Mouse (Mus musculus): ENCODE measurements around the gene Rbm28.

DNA sequence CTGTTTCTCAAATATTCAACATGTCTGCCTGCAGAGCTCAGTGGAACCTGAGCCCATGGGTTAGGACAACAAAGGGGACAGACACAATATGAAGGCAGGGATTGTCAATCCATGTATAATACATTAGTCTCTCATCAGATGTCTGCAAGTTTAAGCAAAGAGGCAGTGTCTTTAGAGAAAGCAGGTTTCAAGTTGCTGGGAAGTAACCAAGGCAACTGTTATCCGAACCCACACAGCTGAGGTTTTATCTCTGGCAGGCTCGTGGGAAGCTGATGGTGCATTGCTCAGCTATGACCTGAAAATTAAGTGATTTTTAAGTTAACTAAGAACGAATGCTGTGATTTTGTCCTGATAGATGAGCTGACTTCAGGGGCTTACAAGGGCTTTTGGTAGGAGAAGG lies 64.4 kb downstream of the Rbm28 start:
- TF ChIP-seq POLR2A (IDR thresholded peaks at IDR 0.05; ENCODE audit: borderline replicate concordance, extremely low read depth, insufficient read depth, insufficient read length, poor library complexity, severe bottlenecking), result no peak
- TF ChIP-seq CTCF (IDR thresholded peaks at IDR 0.05; ENCODE audit: borderline replicate concordance, extremely low read depth, insufficient read depth, insufficient read length), result no peak
